In genomic region chr17:56219805-56220204, GRCm38 (mm10) we compare ENCODE assay signal across 8 mouse cellular contexts. TPM values are rescaled to one million over a fixed set of nuclear protein-coding genes. Genes with fewer than 3 reads are reported as not detected.
A peak's percentile ranks its signal among the peaks of the same experiment; 100 is the strongest.
DNase-seq lines count a peak whose midpoint lies in the region; ATAC-seq lines count a peak whose summit lies in the region.

No protein-coding gene starts in this region.

- 81% methylated on average over 3 of the region's 3 CpGs for WGBS in midbrain, embryonic 10.5 days
- 79% methylated on average over 3 of the region's 3 CpGs for WGBS in midbrain, embryonic 13.5 days
- 45% methylated on average over 3 of the region's 3 CpGs for WGBS in kidney, embryonic 15.5 days

- H3K4me2 ChIP-seq in midbrain, embryonic 13.5 days (replicated peaks): no peak overlapping the region
- H3K4me2 ChIP-seq in kidney, embryonic 15.5 days: no peak overlapping the region

- no peak overlapping the region for H3K27ac ChIP-seq in midbrain, embryonic 10.5 days (replicated peaks)
- H3K27ac ChIP-seq in midbrain, embryonic 13.5 days: no peak overlapping the region
- H3K27ac ChIP-seq in kidney, embryonic 15.5 days: peak overlapping the region; percentile 76

- peaks cover 34% of the 10 kb centered on the region for H3K4me1 ChIP-seq in midbrain, embryonic 10.5 days
- H3K4me1 ChIP-seq in midbrain, embryonic 13.5 days (replicated peaks): peaks cover 25% of the 10 kb centered on the region
- H3K4me1 ChIP-seq in kidney, embryonic 15.5 days: peaks cover 19% of the 10 kb centered on the region
- H3K4me1 ChIP-seq in megakaryocyte, embryonic 14.5 days: peaks cover 53% of the 10 kb centered on the region

- H3K9ac ChIP-seq in midbrain, embryonic 13.5 days (replicated peaks): no peak overlapping the region
- H3K9ac ChIP-seq in kidney, embryonic 15.5 days: no peak overlapping the region

- H3K27me3 ChIP-seq in midbrain, embryonic 10.5 days (ENCODE audit: low read depth, poor library complexity, severe bottlenecking): no peaks in the 10 kb centered on the region
- no peaks in the 10 kb centered on the region for H3K27me3 ChIP-seq in midbrain, embryonic 13.5 days
- H3K27me3 ChIP-seq in kidney, embryonic 15.5 days: no peaks in the 10 kb centered on the region
- H3K27me3 ChIP-seq in megakaryocyte, embryonic 14.5 days (replicated peaks): peaks cover 3% of the 10 kb centered on the region

- no peak for DNase-seq in midbrain, embryonic 10.5 days (ENCODE audit: low spot score)
- peak; percentile 58 to 65 for DNase-seq in gastrocnemius, adult 8-10 months (ENCODE audit: low spot score in 2 of 2)
- DNase-seq in embryo, embryonic 11 days: no peak
- DNase-seq in frontal cortex, postnatal 10 days (ENCODE audit: low spot score in 2 of 2): no peak
- no peak for DNase-seq in c-Kit-positive CD71-positive TER-119-positive erythroid progenitor cells, embryonic 14.5 days (ENCODE audit: low spot score)

- no peaks in the 10 kb centered on the region for H3K9me3 ChIP-seq in midbrain, embryonic 10.5 days (replicated peaks)
- no peaks in the 10 kb centered on the region for H3K9me3 ChIP-seq in midbrain, embryonic 13.5 days
- no peaks in the 10 kb centered on the region for H3K9me3 ChIP-seq in kidney, embryonic 15.5 days (replicated peaks)
- no peaks in the 10 kb centered on the region for H3K9me3 ChIP-seq in megakaryocyte, embryonic 14.5 days

- H3K36me3 ChIP-seq in midbrain, embryonic 10.5 days: peaks cover 7% of the 10 kb centered on the region
- H3K36me3 ChIP-seq in midbrain, embryonic 13.5 days: peaks cover 4% of the 10 kb centered on the region; the same call in 1 of the 2 replicates
- no peaks in the 10 kb centered on the region for H3K36me3 ChIP-seq in kidney, embryonic 15.5 days
- H3K36me3 ChIP-seq in megakaryocyte, embryonic 14.5 days (replicated peaks; ENCODE audit: low read length): peaks cover 22% of the 10 kb centered on the region

- no peak for ATAC-seq in midbrain, embryonic 13.5 days
- ATAC-seq in kidney, embryonic 15.5 days (replicated peaks; ENCODE audit: low FRiP score): no peak

- peak overlapping the region; percentile 96 for H3K4me3 ChIP-seq in midbrain, embryonic 10.5 days
- H3K4me3 ChIP-seq in midbrain, embryonic 13.5 days (replicated peaks): no peak overlapping the region; the same call in 1 of the 2 replicates
- no peak overlapping the region for H3K4me3 ChIP-seq in kidney, embryonic 15.5 days (replicated peaks)
- peak overlapping the region; percentile 96 for H3K4me3 ChIP-seq in megakaryocyte, embryonic 14.5 days (replicated peaks)

RNA-seq across cellular contexts. Expression of gene Dpp9, which starts 1.1 kb away (rescaled TPM):
- 45.6 and 46.9 TPM in 2 replicates for polyA plus RNA-seq in midbrain, embryonic 10.5 days (2016; fragmentation: Nextera tagmentation; extraction: Ambion mirVana)
- polyA plus RNA-seq in midbrain, embryonic 13.5 days (2015; fragmentation: Nextera tagmentation; extraction: Ambion mirVana): 26.6 and 29.3 TPM in 2 replicates
- 10 to 100 TPM; 37.9 to 45.7 (median 43.0) TPM for total RNA-seq in gastrocnemius, adult 8-10 months (2022)
- polyA plus RNA-seq in kidney, embryonic 15.5 days (2015; fragmentation: Nextera tagmentation; extraction: Ambion mirVana): 38.9 and 43.8 TPM in 2 replicates
- polyA plus RNA-seq in megakaryocyte, embryonic 14.5 days (2012; ENCODE audit: insufficient read depth, low replicate concordance): 55.6 and 60.2 TPM in 2 replicates

RNA-seq across cellular contexts. Expression of gene Mydgf, which starts 36.1 kb away (rescaled TPM):
- polyA plus RNA-seq in midbrain, embryonic 10.5 days (2016; fragmentation: Nextera tagmentation; extraction: Ambion mirVana): 77.0 and 78.4 TPM in 2 replicates
- polyA plus RNA-seq in midbrain, embryonic 13.5 days (2015; fragmentation: Nextera tagmentation; extraction: Ambion mirVana): 64.6 and 68.4 TPM in 2 replicates
- 10 to 100 TPM; 14.9 to 16.8 (median 15.3) TPM for total RNA-seq in gastrocnemius, adult 8-10 months (2022)
- 90.7 and 96.4 TPM in 2 replicates for polyA plus RNA-seq in kidney, embryonic 15.5 days (2015; fragmentation: Nextera tagmentation; extraction: Ambion mirVana)
- polyA plus RNA-seq in megakaryocyte, embryonic 14.5 days (2012; ENCODE audit: insufficient read depth, low replicate concordance): 13.4 and 39.8 TPM in 2 replicates

RNA-seq across cellular contexts. Expression of gene Fem1a, which starts 36.8 kb away (rescaled TPM):
- 11.7 and 15.1 TPM in 2 replicates for polyA plus RNA-seq in midbrain, embryonic 10.5 days (2016; fragmentation: Nextera tagmentation; extraction: Ambion mirVana)
- polyA plus RNA-seq in midbrain, embryonic 13.5 days (2015; fragmentation: Nextera tagmentation; extraction: Ambion mirVana): 18.1 and 19.4 TPM in 2 replicates
- 100 to 1,000 TPM; 180 to 201 (median 196) TPM for total RNA-seq in gastrocnemius, adult 8-10 months (2022)
- polyA plus RNA-seq in kidney, embryonic 15.5 days (2015; fragmentation: Nextera tagmentation; extraction: Ambion mirVana): 13.1 TPM in 2 replicates
- polyA plus RNA-seq in megakaryocyte, embryonic 14.5 days (2012; ENCODE audit: insufficient read depth, low replicate concordance): 9.5 and 11.2 TPM in 2 replicates

RNA-seq across cellular contexts. Expression of gene Ticam1, which starts 56.8 kb away (rescaled TPM):
- 2.4 and 3.1 TPM in 2 replicates for polyA plus RNA-seq in midbrain, embryonic 10.5 days (2016; fragmentation: Nextera tagmentation; extraction: Ambion mirVana)
- 1.0 and 1.3 TPM in 2 replicates for polyA plus RNA-seq in midbrain, embryonic 13.5 days (2015; fragmentation: Nextera tagmentation; extraction: Ambion mirVana)
- total RNA-seq in gastrocnemius, adult 8-10 months (2022): 1 to 10 TPM; 1.7 to 2.2 (median 2.0) TPM
- 6.0 and 6.2 TPM in 2 replicates for polyA plus RNA-seq in kidney, embryonic 15.5 days (2015; fragmentation: Nextera tagmentation; extraction: Ambion mirVana)
- polyA plus RNA-seq in megakaryocyte, embryonic 14.5 days (2012; ENCODE audit: insufficient read depth, low replicate concordance): 13.7 and 27.2 TPM in 2 replicates

RNA-seq across cellular contexts. Expression of gene Tnfaip8l1, which starts 57.5 kb away (rescaled TPM):
- polyA plus RNA-seq in midbrain, embryonic 10.5 days (2016; fragmentation: Nextera tagmentation; extraction: Ambion mirVana): 7.2 and 8.4 TPM in 2 replicates
- polyA plus RNA-seq in midbrain, embryonic 13.5 days (2015; fragmentation: Nextera tagmentation; extraction: Ambion mirVana): 8.2 and 8.7 TPM in 2 replicates
- total RNA-seq in gastrocnemius, adult 8-10 months (2022): under 1 TPM; 0.12 to 0.54 (median 0.25) TPM
- 11.6 and 11.9 TPM in 2 replicates for polyA plus RNA-seq in kidney, embryonic 15.5 days (2015; fragmentation: Nextera tagmentation; extraction: Ambion mirVana)
- 0.94 and 3.0 TPM in 2 replicates for polyA plus RNA-seq in megakaryocyte, embryonic 14.5 days (2012; ENCODE audit: insufficient read depth, low replicate concordance)

Comparison
In these comparisons a context has a peak if more than half of its experiments do, and no peak if none do; other contexts are left out.
1. H3K4me3 ChIP-seq: peak in midbrain, embryonic 10.5 days (single experiment) and megakaryocyte, embryonic 14.5 days (single experiment); none in midbrain, embryonic 13.5 days (single experiment) and kidney, embryonic 15.5 days (single experiment).
2. DNase-seq: peak in gastrocnemius, adult 8-10 months (2 of 2); none in midbrain, embryonic 10.5 days (single experiment), embryo, embryonic 11 days (single experiment), frontal cortex, postnatal 10 days (0 of 2) and c-Kit-positive CD71-positive TER-119-positive erythroid progenitor cells, embryonic 14.5 days (single experiment).